7 mouse cellular contexts compared by ENCODE assay signal in the genomic region with DNA sequence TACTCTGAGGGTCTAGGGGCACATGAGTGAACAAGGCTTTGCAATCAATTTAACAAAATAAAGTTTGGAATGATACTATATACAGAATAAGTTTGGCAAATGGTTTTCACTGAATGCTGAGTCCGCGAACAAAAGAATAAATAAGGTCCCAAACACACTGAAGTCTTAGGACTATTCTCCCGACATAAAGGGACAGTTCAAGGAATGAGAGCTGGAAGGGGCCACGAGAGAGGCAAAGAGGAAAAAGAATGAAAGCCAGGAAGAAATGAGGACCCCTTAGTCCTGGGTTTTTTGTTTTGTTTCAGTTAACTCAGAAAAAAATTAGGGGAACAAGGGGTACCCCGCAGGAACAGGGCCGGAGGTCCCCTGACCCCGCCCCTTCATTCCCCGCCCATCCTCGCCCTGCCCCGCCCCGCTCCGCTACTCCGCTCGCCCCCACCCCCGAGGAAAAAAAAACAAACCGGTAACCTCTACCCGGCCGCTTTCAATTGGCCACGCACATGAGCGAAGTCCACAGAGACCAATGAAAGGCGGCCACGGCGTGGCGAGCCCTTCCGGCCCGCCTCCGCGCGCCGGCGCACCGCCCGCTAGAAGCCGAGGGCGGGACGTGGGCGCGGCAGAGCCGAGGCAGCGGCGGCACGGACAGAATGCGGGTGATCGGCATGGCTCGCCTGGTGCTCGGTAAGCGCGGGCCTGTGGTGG. TPM values are rescaled to one million over a fixed set of nuclear protein-coding genes. Genes with fewer than 3 reads are reported as not detected.
A peak's percentile ranks its signal among the peaks of the same experiment; 100 is the strongest.
DNase-seq lines count a peak whose midpoint lies in the region; ATAC-seq lines count a peak whose summit lies in the region.

Gene Pdia6 (plus strand): TSS at position 575 of the 702 bp plus-strand sequence.

- 2% methylated on average over 44 of the region's 48 CpGs for WGBS in embryonic facial prominence, embryonic 12.5 days
- 3% methylated on average over 39 of the region's 48 CpGs for WGBS in limb, embryonic 11.5 days
- WGBS in midbrain, embryonic 14.5 days = 2% methylated on average over 46 of the region's 48 CpGs

- peaks cover 21% of the 10 kb centered on the region for H3K4me1 ChIP-seq in embryonic facial prominence, embryonic 12.5 days
- peaks cover 13% of the 10 kb centered on the region for H3K4me1 ChIP-seq in limb, embryonic 11.5 days (ENCODE audit: control insufficient read depth, insufficient read depth, low read length)
- peaks cover 21% of the 10 kb centered on the region for H3K4me1 ChIP-seq in midbrain, embryonic 14.5 days (ENCODE audit: control insufficient read depth, insufficient read depth, low read length)

- H3K27me3 ChIP-seq in embryonic facial prominence, embryonic 12.5 days = no peaks in the 10 kb centered on the region
- H3K27me3 ChIP-seq in limb, embryonic 11.5 days (ENCODE audit: control insufficient read depth, insufficient read depth, low read length) = no peaks in the 10 kb centered on the region
- no peaks in the 10 kb centered on the region for H3K27me3 ChIP-seq in midbrain, embryonic 14.5 days (ENCODE audit: control insufficient read depth, insufficient read depth, low read length)

- peak within 1 kb of the TSS; percentile 76 for H3K27ac ChIP-seq in embryonic facial prominence, embryonic 12.5 days
- 0 out of 2 replicates have a peak within 1 kb of the TSS, but pooled peaks have one; percentile 36 for H3K27ac ChIP-seq in limb, embryonic 11.5 days (replicated peaks; ENCODE audit: low read depth, low read length)
- peak within 1 kb of the TSS; percentile 83 for H3K27ac ChIP-seq in midbrain, embryonic 14.5 days (replicated peaks; ENCODE audit: low read depth, low read length)

- H3K36me3 ChIP-seq in embryonic facial prominence, embryonic 12.5 days = peaks cover 19% of the 10 kb centered on the region
- H3K36me3 ChIP-seq in limb, embryonic 11.5 days (ENCODE audit: control insufficient read depth, insufficient read depth, low read length) = peaks cover 15% of the 10 kb centered on the region; the same call in 1 of the 2 replicates
- peaks cover 22% of the 10 kb centered on the region for H3K36me3 ChIP-seq in midbrain, embryonic 14.5 days (ENCODE audit: control insufficient read depth, insufficient read depth, low read length)

- peak within 1 kb of the TSS; percentile 75 for H3K4me3 ChIP-seq in embryonic facial prominence, embryonic 12.5 days
- peak within 1 kb of the TSS; percentile 94 for H3K4me3 ChIP-seq in limb, embryonic 11.5 days (ENCODE audit: low read depth, low read length)
- peak within 1 kb of the TSS; percentile 92 for H3K4me3 ChIP-seq in midbrain, embryonic 14.5 days (replicated peaks; ENCODE audit: low read depth, low read length)

- peak within 1 kb of the TSS; percentile 86 for H3K9ac ChIP-seq in embryonic facial prominence, embryonic 12.5 days
- peak within 1 kb of the TSS; percentile 93 for H3K9ac ChIP-seq in limb, embryonic 11.5 days (ENCODE audit: low read length)
- peak within 1 kb of the TSS; percentile 90 for H3K9ac ChIP-seq in midbrain, embryonic 14.5 days (replicated peaks; ENCODE audit: low read length)

- H3K9me3 ChIP-seq in embryonic facial prominence, embryonic 12.5 days = no peaks in the 10 kb centered on the region
- H3K9me3 ChIP-seq in limb, embryonic 11.5 days (ENCODE audit: control insufficient read depth, low read length) = no peaks in the 10 kb centered on the region
- H3K9me3 ChIP-seq in midbrain, embryonic 14.5 days (ENCODE audit: control insufficient read depth, low read length) = no peaks in the 10 kb centered on the region

- DNase-seq in adrenal gland, postnatal 25 days = peak; percentile 93
- DNase-seq in heart, adult 11 months = peak; percentile 100
- DNase-seq in kidney, adult 18-20 months = peak; percentile 93
- DNase-seq in limb, embryonic 11.5 days (ENCODE audit: low spot score) = peak; percentile 95
- peak; percentile 98 for DNase-seq in midbrain, embryonic 14.5 days
- DNase-seq in spleen, adult 18-20 months = peak; percentile 86 to 87

- peak; percentile 99 for ATAC-seq in embryonic facial prominence, embryonic 12.5 days (ENCODE audit: insufficient number of reproducible peaks, insufficient read depth, low FRiP score, low TSS enrichment)
- ATAC-seq in limb, embryonic 11.5 days (ENCODE audit: insufficient number of reproducible peaks, low FRiP score, low TSS enrichment, low read depth) = peak; percentile 93
- peak; percentile 99 for ATAC-seq in midbrain, embryonic 14.5 days (ENCODE audit: low FRiP score, low TSS enrichment)

- peak within 1 kb of the TSS; percentile 83 for H3K4me2 ChIP-seq in embryonic facial prominence, embryonic 12.5 days (replicated peaks)
- H3K4me2 ChIP-seq in limb, embryonic 11.5 days (ENCODE audit: low read depth, severe bottlenecking) = peak within 1 kb of the TSS; percentile 62
- H3K4me2 ChIP-seq in midbrain, embryonic 14.5 days (ENCODE audit: low read length) = peak within 1 kb of the TSS; percentile 83

RNA-seq across cellular contexts. Expression of gene Pdia6, which starts in this region (rescaled TPM):
- 156 TPM in 2 replicates for total RNA-seq in adrenal gland, postnatal 25 days (2021)
- 614 and 637 TPM in 2 replicates for polyA plus RNA-seq in embryonic facial prominence, embryonic 12.5 days (2016; fragmentation: Nextera tagmentation; extraction: Ambion mirVana)
- 604 and 618 TPM in 2 replicates for polyA plus RNA-seq in limb, embryonic 11.5 days (2014; fragmentation: Nextera tagmentation; extraction: Ambion mirVana)
- polyA plus RNA-seq in midbrain, embryonic 14.5 days (2014; fragmentation: Nextera tagmentation; extraction: Ambion mirVana) = 223 and 282 TPM in 2 replicates

Comparison
In these comparisons a context has a peak if more than half of its experiments do, and no peak if none do; other contexts are left out.
1. Peak in every context shown above with its lines: DNase-seq, ATAC-seq, H3K4me3 ChIP-seq and H3K27ac ChIP-seq.